Mouse (Mus musculus): ENCODE measurements around the gene Prpf31. TPM values are rescaled to one million over a fixed set of nuclear protein-coding genes. Genes with fewer than 3 reads are reported as not detected.

The Prpf31 gene
- polyA plus RNA-seq, 1 experiment from 2014 or later, result 82.5 TPM

- H3K4me1 ChIP-seq, result peaks cover 27% of the 10 kb centered on the region
- no peak overlapping the region for H3K9ac ChIP-seq
- H3K27ac ChIP-seq, result no peak overlapping the region
- peak overlapping the region; percentile 79; the same call in 1 of the 2 replicates for H3K4me2 ChIP-seq
- 67% methylated on average over 5 of the region's 5 CpGs for WGBS
- no peaks in the 10 kb centered on the region for H3K9me3 ChIP-seq
- ATAC-seq (ENCODE audit: insufficient read depth, low FRiP score, low read depth), result no peak
- no peaks in the 10 kb centered on the region for H3K27me3 ChIP-seq (replicated peaks)
- peaks cover 35% of the 10 kb centered on the region for H3K36me3 ChIP-seq
- H3K4me3 ChIP-seq (replicated peaks), result no peak overlapping the region; the same call in 1 of the 2 replicates
Measured at GRCm38 (mm10) chr7:3643412-3643811, 13.6 kb downstream of the Prpf31 start.

- peak overlapping the region; percentile 75; the same call in 1 of the 2 replicates for H3K27ac ChIP-seq
- H3K9me3 ChIP-seq, result no peaks in the 10 kb centered on the region
- peaks cover 31% of the 10 kb centered on the region for H3K36me3 ChIP-seq
- 15% methylated on average over 9 of the region's 9 CpGs for WGBS
- no peak for ATAC-seq (ENCODE audit: insufficient read depth, low FRiP score, low read depth)
- peaks cover 27% of the 10 kb centered on the region for H3K4me1 ChIP-seq
- H3K27me3 ChIP-seq (replicated peaks), result no peaks in the 10 kb centered on the region
- no peak overlapping the region for H3K9ac ChIP-seq
- peak overlapping the region; percentile 79 for H3K4me2 ChIP-seq
- H3K4me3 ChIP-seq (replicated peaks), result peak overlapping the region; percentile 98
Measured at GRCm38 (mm10) chr7:3643843-3644242, 14.1 kb downstream of the Prpf31 start.

- Histone ChIP-seq H3K4me1 (peaks cover 27% of the 10 kb centered on the region), H3K9ac (no peak overlapping the region), H3K36me3 (peaks cover 26% of the 10 kb centered on the region; the same call in 1 of the 2 replicates), H3K4me2 (peak overlapping the region; percentile 79), H3K27ac (peak overlapping the region; percentile 75), H3K27me3 (replicated peaks) (no peaks in the 10 kb centered on the region), H3K4me3 (replicated peaks) (peak overlapping the region; percentile 98), H3K9me3 (no peaks in the 10 kb centered on the region)
- WGBS, result 1% methylated on average over 11 of the region's 11 CpGs
- ATAC-seq (ENCODE audit: insufficient read depth, low FRiP score, low read depth), result no peak
Measured at GRCm38 (mm10) chr7:3644348-3644671, 14.5 kb downstream of the Prpf31 start.

- Histone ChIP-seq H3K9me3 (no peaks in the 10 kb centered on the region), H3K9ac (peak within 1 kb of the TSS; percentile 100), H3K27ac (peak within 1 kb of the TSS; percentile 99), H3K36me3 (peaks cover 21% of the 10 kb centered on the region; the same call in 1 of the 2 replicates), H3K4me3 (replicated peaks) (peak within 1 kb of the TSS; percentile 98), H3K4me2 (peak within 1 kb of the TSS; percentile 79), H3K4me1 (peaks cover 27% of the 10 kb centered on the region), H3K27me3 (replicated peaks) (no peaks in the 10 kb centered on the region)
- 0% methylated on average over 58 of the region's 58 CpGs for WGBS
- ATAC-seq (ENCODE audit: insufficient read depth, low FRiP score, low read depth), result peak; percentile 98
Measured at GRCm38 (mm10) chr7:3644672-3645487, 15.1 kb downstream of the Prpf31 start, which contains the start of gene Cnot3. TSS of gene Cnot3 (plus strand) at chr7:3645268.

- Histone ChIP-seq H3K4me3 (replicated peaks) (peak overlapping the region; percentile 98), H3K27me3 (replicated peaks) (no peaks in the 10 kb centered on the region), H3K9ac (peak overlapping the region; percentile 100), H3K27ac (peak overlapping the region; percentile 99), H3K4me1 (peaks cover 27% of the 10 kb centered on the region), H3K9me3 (no peaks in the 10 kb centered on the region), H3K36me3 (peaks cover 16% of the 10 kb centered on the region), H3K4me2 (peak overlapping the region; percentile 72)
- 0% methylated on average over 52 of the region's 58 CpGs for WGBS
- no peak for ATAC-seq (ENCODE audit: insufficient read depth, low FRiP score, low read depth)
Measured at GRCm38 (mm10) chr7:3645488-3646025, 15.8 kb downstream of the Prpf31 start.

- WGBS, result 10% methylated on average over 9 of the region's 9 CpGs
- H3K27me3 ChIP-seq (replicated peaks), result no peaks in the 10 kb centered on the region
- no peak for ATAC-seq (ENCODE audit: insufficient read depth, low FRiP score, low read depth)
- H3K4me2 ChIP-seq, result peak overlapping the region; percentile 72
- peak overlapping the region; percentile 98 for H3K4me3 ChIP-seq (replicated peaks)
- H3K9ac ChIP-seq, result peak overlapping the region; percentile 100
- peaks cover 16% of the 10 kb centered on the region for H3K36me3 ChIP-seq
- peaks cover 27% of the 10 kb centered on the region for H3K4me1 ChIP-seq
- no peaks in the 10 kb centered on the region for H3K9me3 ChIP-seq
- 0 out of 2 replicates have a peak overlapping the region, but pooled peaks have one; percentile 99 for H3K27ac ChIP-seq
Measured at GRCm38 (mm10) chr7:3646188-3646587, 16.4 kb downstream of the Prpf31 start.

- H3K9ac ChIP-seq, result peak overlapping the region; percentile 100
- peak overlapping the region; percentile 72 for H3K4me2 ChIP-seq
- peaks cover 27% of the 10 kb centered on the region for H3K4me1 ChIP-seq
- no peaks in the 10 kb centered on the region for H3K9me3 ChIP-seq
- no peaks in the 10 kb centered on the region for H3K27me3 ChIP-seq (replicated peaks)
- WGBS, result 45% methylated on average over 4 of the region's 4 CpGs
- H3K27ac ChIP-seq, result no peak overlapping the region
- H3K36me3 ChIP-seq, result peaks cover 16% of the 10 kb centered on the region
- peak overlapping the region; percentile 98 for H3K4me3 ChIP-seq (replicated peaks)
- no peak for ATAC-seq (ENCODE audit: insufficient read depth, low FRiP score, low read depth)
Measured at GRCm38 (mm10) chr7:3646641-3647040, 16.9 kb downstream of the Prpf31 start.

GRCm38 (mm10) chr7:3656966-3657365 lies 27.2 kb downstream of the Prpf31 start:
- Histone ChIP-seq H3K27me3 (replicated peaks) (no peaks in the 10 kb centered on the region), H3K36me3 (peaks cover 95% of the 10 kb centered on the region), H3K4me2 (no peak overlapping the region), H3K4me1 (no peaks in the 10 kb centered on the region), H3K27ac (no peak overlapping the region), H3K9me3 (no peaks in the 10 kb centered on the region), H3K9ac (no peak overlapping the region), H3K4me3 (replicated peaks) (no peak overlapping the region)
- no peak for ATAC-seq (ENCODE audit: insufficient read depth, low FRiP score, low read depth)
- 82% methylated on average over 4 of the region's 4 CpGs for WGBS

GRCm38 (mm10) chr7:3658578-3658977 lies 28.8 kb downstream of the Prpf31 start:
- Histone ChIP-seq H3K4me3 (replicated peaks) (no peak overlapping the region), H3K27ac (no peak overlapping the region), H3K4me2 (no peak overlapping the region), H3K9me3 (no peaks in the 10 kb centered on the region), H3K36me3 (peaks cover 90% of the 10 kb centered on the region), H3K9ac (no peak overlapping the region), H3K27me3 (replicated peaks) (no peaks in the 10 kb centered on the region), H3K4me1 (no peaks in the 10 kb centered on the region)
- 90% methylated on average over 14 of the region's 14 CpGs for WGBS
- ATAC-seq (ENCODE audit: insufficient read depth, low FRiP score, low read depth), result no peak

- peak overlapping the region; percentile 55 for H3K4me2 ChIP-seq
- peak overlapping the region; percentile 69 for H3K4me3 ChIP-seq (replicated peaks)
- ATAC-seq (ENCODE audit: insufficient read depth, low FRiP score, low read depth), result peak; percentile 42
- peak overlapping the region; percentile 84; the same call in 1 of the 2 replicates for H3K9ac ChIP-seq
- WGBS, result 27% methylated on average over 15 of the region's 15 CpGs
- peaks cover 12% of the 10 kb centered on the region for H3K4me1 ChIP-seq
- no peaks in the 10 kb centered on the region for H3K27me3 ChIP-seq (replicated peaks)
- H3K27ac ChIP-seq, result peak overlapping the region; percentile 92
- H3K9me3 ChIP-seq, result no peaks in the 10 kb centered on the region
- H3K36me3 ChIP-seq, result peaks cover 32% of the 10 kb centered on the region
Measured at GRCm38 (mm10) chr7:3664524-3665214, 34.9 kb downstream of the Prpf31 start.

- Histone ChIP-seq H3K4me1 (peaks cover 12% of the 10 kb centered on the region), H3K4me2 (peak within 1 kb of the TSS; percentile 55), H3K27me3 (replicated peaks) (no peaks in the 10 kb centered on the region), H3K9me3 (no peaks in the 10 kb centered on the region), H3K4me3 (replicated peaks) (peak within 1 kb of the TSS; percentile 69), H3K9ac (peak within 1 kb of the TSS; percentile 84; the same call in 1 of the 2 replicates), H3K27ac (peak within 1 kb of the TSS; percentile 92), H3K36me3 (peaks cover 24% of the 10 kb centered on the region)
- ATAC-seq (ENCODE audit: insufficient read depth, low FRiP score, low read depth), result peak; percentile 99
- WGBS, result 3% methylated on average over 45 of the region's 45 CpGs
Measured at GRCm38 (mm10) chr7:3665215-3666114, 35.7 kb downstream of the Prpf31 start, which contains the start of gene Leng1. TSS of gene Leng1 (minus strand) at chr7:3665840.

All from stomach, embryonic 15.5 days (tissue).